Mouse (Mus musculus): ENCODE measurements around the gene Mri1. TPM values are rescaled to one million over a fixed set of nuclear protein-coding genes. Genes with fewer than 3 reads are reported as not detected.
"Not testable (repeated sequence)": the region's sequence is repeated elsewhere in the genome, so short reads cannot be mapped to it uniquely, and the experiment has no call there.

Mri1 gene
- 46.4 and 47.9 TPM in 2 replicates for polyA plus RNA-seq (2015; fragmentation: Nextera tagmentation; extraction: Ambion mirVana)

DNA sequence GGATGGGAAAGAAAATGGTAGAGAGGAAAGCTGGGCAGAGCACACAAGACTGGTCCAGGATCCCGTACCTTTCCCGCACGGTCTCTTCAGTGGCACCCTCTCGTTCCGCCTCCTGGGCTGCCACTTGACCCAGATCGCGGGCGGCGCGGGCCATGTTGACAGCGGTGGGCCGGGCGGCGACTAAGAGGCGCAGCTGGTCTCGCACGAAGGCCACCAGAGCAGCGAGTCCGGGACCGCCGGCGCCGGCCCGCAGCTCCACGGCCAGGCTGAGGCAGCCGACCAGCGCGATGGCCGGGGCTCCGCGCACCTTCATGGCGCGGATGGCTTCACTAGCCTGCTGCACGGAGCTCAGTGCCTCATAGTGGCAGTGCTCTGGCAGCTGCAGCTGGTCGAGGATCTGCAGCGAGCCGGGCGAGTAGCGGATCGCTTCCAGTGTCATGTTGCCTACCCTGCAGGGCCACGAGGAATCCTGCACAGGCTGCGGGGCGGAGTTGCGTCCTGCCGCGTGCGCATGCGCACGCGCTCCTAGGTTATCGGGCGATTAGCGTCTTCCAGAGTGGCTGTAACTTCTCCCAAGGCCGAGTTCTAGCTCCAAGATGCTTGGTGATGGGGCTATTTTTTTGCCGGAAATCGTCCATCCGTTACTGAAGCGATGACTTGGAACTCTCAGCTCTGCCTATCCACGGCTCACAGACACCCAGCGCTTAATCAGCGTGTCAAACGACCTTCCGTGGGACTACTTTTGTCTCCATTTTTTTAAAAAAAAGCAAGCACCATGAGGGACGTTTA, at the start of gene Mri1:
Mri1 (minus strand) TSS at position 505 of the 789 bp plus-strand sequence.
- peak within 1 kb of the TSS; percentile 67 for H3K4me3 ChIP-seq (ENCODE audit: low read length)
- peak within 1 kb of the TSS; percentile 91 for H3K4me2 ChIP-seq (ENCODE audit: low read length)
- WGBS, result under 1% methylated on average over 37 of the region's 64 CpGs
- H3K9me3 ChIP-seq (ENCODE audit: control insufficient read depth, low read length), result no peaks in the 10 kb centered on the region
- H3K4me1 ChIP-seq (ENCODE audit: control insufficient read depth, insufficient read depth, low read depth, low read length), result peaks cover 15% of the 10 kb centered on the region
- H3K36me3 ChIP-seq (ENCODE audit: control insufficient read depth, insufficient read depth, low read length), result peaks cover 38% of the 10 kb centered on the region
- H3K9ac ChIP-seq (ENCODE audit: low read depth, low read length), result peak within 1 kb of the TSS; percentile 78
- ATAC-seq, result peak; percentile 87
- H3K27ac ChIP-seq (ENCODE audit: low read depth, low read length), result peak within 1 kb of the TSS; percentile 90
- no peaks in the 10 kb centered on the region for H3K27me3 ChIP-seq (replicated peaks; ENCODE audit: control insufficient read depth, insufficient read depth, low read length)

DNA sequence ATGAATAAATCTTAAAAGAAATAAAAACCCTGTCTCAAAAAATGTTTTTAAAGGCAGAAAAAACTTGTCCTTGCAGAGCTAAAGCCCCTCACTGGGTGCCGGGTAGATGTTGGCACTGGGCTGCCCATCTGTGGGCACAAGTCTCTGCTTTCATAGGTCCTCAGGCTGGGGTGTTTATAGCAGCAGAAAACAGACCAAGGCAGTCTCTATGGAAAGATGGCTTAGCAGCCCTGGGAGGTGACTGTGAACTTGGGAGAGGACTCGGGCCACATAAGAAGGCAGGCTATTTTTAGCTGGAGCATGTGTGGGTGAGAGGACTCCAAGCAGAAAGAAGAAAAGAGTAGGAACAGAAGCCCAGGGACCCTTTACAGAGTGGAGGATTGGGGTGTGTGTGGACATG, 46.8 kb upstream of the Mri1 start:
- H3K36me3 ChIP-seq (ENCODE audit: control insufficient read depth, insufficient read depth, low read length), result no peaks in the 10 kb centered on the region
- ATAC-seq, result no peak
- no peak overlapping the region for H3K9ac ChIP-seq (ENCODE audit: low read depth, low read length)
- no peaks in the 10 kb centered on the region for H3K4me1 ChIP-seq (ENCODE audit: control insufficient read depth, insufficient read depth, low read depth, low read length)
- H3K27me3 ChIP-seq (replicated peaks; ENCODE audit: control insufficient read depth, insufficient read depth, low read length), result no peaks in the 10 kb centered on the region
- no peak overlapping the region for H3K4me2 ChIP-seq (ENCODE audit: low read length)
- 80% methylated on average over 2 of the region's 2 CpGs for WGBS
- no peaks in the 10 kb centered on the region; the same call in 1 of the 2 replicates for H3K9me3 ChIP-seq (ENCODE audit: control insufficient read depth, low read length)
- no peak overlapping the region for H3K27ac ChIP-seq (ENCODE audit: low read depth, low read length)
- no peak overlapping the region for H3K4me3 ChIP-seq (ENCODE audit: low read length)

DNA sequence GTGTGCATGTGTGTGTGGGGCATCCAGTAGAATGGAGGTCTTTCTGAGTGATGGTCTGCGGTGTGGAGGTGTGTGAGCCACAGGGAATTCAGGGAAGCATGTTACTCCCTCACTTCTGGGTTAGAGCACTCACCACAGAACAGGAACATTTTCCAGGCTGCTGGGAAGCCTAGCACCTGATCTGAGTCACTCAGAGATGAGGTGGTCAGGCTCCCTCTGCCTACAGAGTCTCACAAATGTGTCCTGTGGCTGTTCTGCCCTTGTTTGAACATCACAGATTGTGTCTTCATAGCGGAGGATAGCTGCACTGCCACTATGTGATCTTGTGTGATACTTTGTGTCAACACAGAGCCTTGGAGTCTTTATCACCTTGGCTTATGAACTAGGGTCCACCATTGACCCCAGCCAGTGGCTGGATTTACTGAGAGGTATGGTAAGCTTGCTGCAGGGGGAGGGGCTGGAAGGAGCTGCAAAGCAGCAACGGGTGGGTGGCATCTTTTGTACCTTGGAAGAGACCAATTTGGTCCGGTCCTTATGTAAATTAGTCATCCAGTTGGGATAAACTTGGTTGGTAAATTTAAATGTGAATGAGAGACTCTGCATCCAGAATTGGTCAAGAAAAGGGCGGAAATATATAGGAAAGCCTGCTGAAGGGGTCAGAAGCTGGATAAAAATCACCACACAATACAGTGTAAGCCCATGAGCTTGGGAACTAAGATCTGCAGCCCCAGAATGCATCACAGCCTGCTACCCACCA, 40.1 kb upstream of the Mri1 start:
- no peaks in the 10 kb centered on the region for H3K27me3 ChIP-seq (replicated peaks; ENCODE audit: control insufficient read depth, insufficient read depth, low read length)
- no peaks in the 10 kb centered on the region; the same call in 1 of the 2 replicates for H3K9me3 ChIP-seq (ENCODE audit: control insufficient read depth, low read length)
- ATAC-seq, result no peak
- no peak overlapping the region for H3K4me2 ChIP-seq (ENCODE audit: low read length)
- no peak overlapping the region for H3K4me3 ChIP-seq (ENCODE audit: low read length)
- no peak overlapping the region for H3K9ac ChIP-seq (ENCODE audit: low read depth, low read length)
- H3K4me1 ChIP-seq (ENCODE audit: control insufficient read depth, insufficient read depth, low read depth, low read length), result no peaks in the 10 kb centered on the region
- 60% methylated on average over 5 of the region's 5 CpGs for WGBS
- H3K27ac ChIP-seq (ENCODE audit: low read depth, low read length), result no peak overlapping the region
- no peaks in the 10 kb centered on the region for H3K36me3 ChIP-seq (ENCODE audit: control insufficient read depth, insufficient read depth, low read length)

DNA sequence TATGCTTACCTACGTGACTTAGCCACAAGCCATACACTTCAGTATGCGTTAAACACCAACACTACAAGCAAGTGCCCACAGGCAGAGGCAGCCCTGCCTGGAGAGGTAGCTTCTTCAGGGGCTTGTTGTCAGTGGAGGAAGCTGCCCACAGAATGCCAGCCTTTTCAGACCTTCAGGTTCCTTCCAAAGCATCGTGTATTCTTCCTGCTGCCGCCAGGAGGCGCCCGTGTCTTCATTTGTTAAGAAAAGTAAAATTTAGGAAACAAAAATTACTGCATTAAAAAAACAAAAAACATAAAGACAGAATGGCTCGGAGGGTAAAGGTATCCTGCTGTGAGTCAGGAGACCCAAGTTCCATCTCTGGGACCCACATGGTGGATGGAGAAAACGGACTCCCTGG, 34.6 kb upstream of the Mri1 start:
- Histone ChIP-seq H3K27ac (ENCODE audit: low read depth, low read length) (no peak overlapping the region), H3K4me2 (ENCODE audit: low read length) (no peak overlapping the region), H3K36me3 (ENCODE audit: control insufficient read depth, insufficient read depth, low read length) (no peaks in the 10 kb centered on the region), H3K4me3 (ENCODE audit: low read length) (no peak overlapping the region), H3K27me3 (replicated peaks; ENCODE audit: control insufficient read depth, insufficient read depth, low read length) (no peaks in the 10 kb centered on the region), H3K9me3 (ENCODE audit: control insufficient read depth, low read length) (no peaks in the 10 kb centered on the region), H3K9ac (ENCODE audit: low read depth, low read length) (no peak overlapping the region), H3K4me1 (ENCODE audit: control insufficient read depth, insufficient read depth, low read depth, low read length) (no peaks in the 10 kb centered on the region)
- ATAC-seq, result no peak
- 22% methylated on average over 8 of the region's 8 CpGs for WGBS

DNA sequence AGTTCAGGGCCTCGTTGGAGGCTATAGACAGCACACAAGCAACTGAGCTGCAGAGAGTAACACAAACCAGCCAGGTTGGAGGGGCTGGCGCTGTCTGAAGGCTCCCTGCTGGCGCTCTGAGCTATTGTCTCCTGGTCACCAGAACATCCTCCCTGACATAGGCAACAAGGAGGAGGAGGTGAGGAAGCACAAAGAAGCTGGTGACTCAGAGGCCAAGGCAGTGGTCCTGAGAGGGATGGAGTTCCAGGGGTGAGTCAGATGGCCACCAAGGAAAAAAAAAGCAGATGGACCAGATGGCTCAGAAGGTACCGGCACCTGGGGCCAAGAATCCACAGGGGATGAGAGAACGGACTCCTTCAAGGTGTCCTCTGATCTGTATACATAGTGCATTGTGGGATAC, 34.0 kb upstream of the Mri1 start:
- WGBS, result 54% methylated on average over 5 of the region's 5 CpGs
- H3K27me3 ChIP-seq (replicated peaks; ENCODE audit: control insufficient read depth, insufficient read depth, low read length), result no peaks in the 10 kb centered on the region
- no peak overlapping the region for H3K27ac ChIP-seq (ENCODE audit: low read depth, low read length)
- H3K9ac ChIP-seq (ENCODE audit: low read depth, low read length), result no peak overlapping the region
- no peaks in the 10 kb centered on the region for H3K9me3 ChIP-seq (ENCODE audit: control insufficient read depth, low read length)
- no peak overlapping the region for H3K4me2 ChIP-seq (ENCODE audit: low read length)
- H3K4me3 ChIP-seq (ENCODE audit: low read length), result no peak overlapping the region
- H3K4me1 ChIP-seq (ENCODE audit: control insufficient read depth, insufficient read depth, low read depth, low read length), result no peaks in the 10 kb centered on the region
- H3K36me3 ChIP-seq (ENCODE audit: control insufficient read depth, insufficient read depth, low read length), result no peaks in the 10 kb centered on the region
- no peak for ATAC-seq

DNA sequence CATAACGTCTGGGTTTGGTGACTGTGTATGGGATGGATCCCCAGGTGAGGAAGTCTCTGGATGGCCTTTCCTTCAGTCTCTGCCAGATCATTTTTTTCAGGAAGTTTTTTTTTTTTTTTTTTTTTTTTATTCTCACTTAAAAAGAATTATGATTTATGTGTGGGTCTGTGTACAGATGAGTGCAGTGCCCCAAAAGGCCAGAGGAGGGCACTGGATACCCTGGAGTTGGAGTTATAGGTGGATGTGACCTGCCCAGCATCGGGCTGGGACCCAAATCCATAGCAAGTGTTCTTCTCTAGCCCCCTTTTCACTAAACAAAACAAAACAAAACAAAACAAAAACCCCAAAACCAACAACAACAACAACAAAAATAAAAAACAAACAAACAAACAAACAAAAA, 31.8 kb upstream of the Mri1 start:
- Histone ChIP-seq H3K27ac (ENCODE audit: low read depth, low read length) (no peak overlapping the region), H3K27me3 (replicated peaks; ENCODE audit: control insufficient read depth, insufficient read depth, low read length) (no peaks in the 10 kb centered on the region), H3K36me3 (ENCODE audit: control insufficient read depth, insufficient read depth, low read length) (no peaks in the 10 kb centered on the region), H3K4me2 (ENCODE audit: low read length) (no peak overlapping the region), H3K4me1 (ENCODE audit: control insufficient read depth, insufficient read depth, low read depth, low read length) (no peaks in the 10 kb centered on the region), H3K4me3 (ENCODE audit: low read length) (no peak overlapping the region), H3K9me3 (ENCODE audit: control insufficient read depth, low read length) (no peaks in the 10 kb centered on the region), H3K9ac (ENCODE audit: low read depth, low read length) (no peak overlapping the region)
- 58% methylated on average over 2 of the region's 2 CpGs for WGBS
- no peak for ATAC-seq

DNA sequence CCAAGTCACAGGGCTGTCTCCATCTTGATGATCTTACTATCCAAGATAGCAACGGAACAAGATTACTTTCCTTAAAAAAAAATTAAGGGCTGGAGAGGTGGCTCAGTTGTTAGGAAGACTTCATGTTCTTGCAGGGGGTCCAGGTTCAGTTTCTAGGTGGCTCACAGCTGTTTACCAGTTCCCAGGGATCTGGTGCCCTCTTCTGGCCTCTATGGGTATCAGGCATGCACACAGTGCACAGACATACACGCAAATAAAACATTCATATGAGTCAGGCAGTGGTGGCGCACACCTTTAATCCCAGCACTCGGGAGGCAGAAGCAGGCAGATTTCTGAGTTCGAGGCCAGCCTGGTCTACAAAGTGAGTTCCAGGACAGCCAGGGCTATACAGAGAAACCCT, 28.5 kb upstream of the Mri1 start:
- not testable (repeated sequence) for H3K27ac ChIP-seq (ENCODE audit: low read depth, low read length); H3K36me3 ChIP-seq (ENCODE audit: control insufficient read depth, insufficient read depth, low read length); H3K4me3 ChIP-seq (ENCODE audit: low read length); H3K27me3 ChIP-seq (replicated peaks; ENCODE audit: control insufficient read depth, insufficient read depth, low read length); H3K4me1 ChIP-seq (ENCODE audit: control insufficient read depth, insufficient read depth, low read depth, low read length); H3K9ac ChIP-seq (ENCODE audit: low read depth, low read length); ATAC-seq; H3K4me2 ChIP-seq (ENCODE audit: low read length); H3K9me3 ChIP-seq (ENCODE audit: control insufficient read depth, low read length)
- WGBS, result 60% methylated on average over 5 of the region's 5 CpGs

DNA sequence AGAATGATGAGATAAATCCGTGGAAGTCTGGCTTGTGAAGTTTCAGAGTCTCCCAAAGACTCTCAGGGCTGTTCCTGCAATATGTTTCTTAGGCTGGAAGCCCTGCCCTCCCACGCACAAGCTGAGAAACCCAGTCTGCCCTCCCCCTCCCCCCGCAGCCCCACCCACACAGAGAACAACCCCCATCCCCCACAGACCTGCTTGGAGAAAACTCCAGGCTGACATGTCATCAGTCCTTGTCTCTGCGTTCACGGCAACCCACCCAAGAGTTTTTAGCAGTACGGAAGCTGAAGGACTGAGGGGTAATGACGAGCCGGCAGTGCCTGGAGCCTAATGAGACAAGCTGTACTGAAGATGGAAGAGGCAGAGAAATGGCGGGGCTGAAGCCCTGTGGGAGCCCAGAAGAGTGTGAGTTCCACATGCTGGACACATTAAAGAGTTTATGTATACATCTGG, 27.5 kb upstream of the Mri1 start:
- Histone ChIP-seq H3K27me3 (replicated peaks; ENCODE audit: control insufficient read depth, insufficient read depth, low read length) (no peaks in the 10 kb centered on the region), H3K9me3 (ENCODE audit: control insufficient read depth, low read length) (no peaks in the 10 kb centered on the region), H3K4me3 (ENCODE audit: low read length) (no peak overlapping the region), H3K4me2 (ENCODE audit: low read length) (no peak overlapping the region), H3K27ac (ENCODE audit: low read depth, low read length) (no peak overlapping the region), H3K4me1 (ENCODE audit: control insufficient read depth, insufficient read depth, low read depth, low read length) (no peaks in the 10 kb centered on the region), H3K9ac (ENCODE audit: low read depth, low read length) (no peak overlapping the region), H3K36me3 (ENCODE audit: control insufficient read depth, insufficient read depth, low read length) (no peaks in the 10 kb centered on the region)
- 31% methylated on average over 9 of the region's 9 CpGs for WGBS
- ATAC-seq, result no peak

DNA sequence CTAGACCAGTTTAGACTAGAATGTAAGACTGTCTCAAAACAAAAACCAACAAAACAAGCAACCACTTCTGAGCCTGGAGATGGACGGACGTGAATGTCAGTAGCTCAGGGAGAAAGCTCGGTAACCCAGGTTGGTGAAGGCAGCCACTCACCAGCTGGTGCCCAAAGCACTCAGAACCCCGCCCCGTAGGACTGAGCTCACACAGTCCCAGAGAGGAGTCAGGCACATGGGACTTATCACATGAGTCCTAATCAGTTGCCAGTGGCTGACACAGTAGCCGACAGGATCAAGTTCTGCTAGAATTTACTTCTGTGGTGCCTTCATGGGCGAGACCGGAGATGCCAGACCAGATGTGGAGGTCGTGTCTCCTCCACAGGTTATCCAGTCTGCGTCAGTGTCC, 23.7 kb upstream of the Mri1 start:
- Histone ChIP-seq H3K4me2 (ENCODE audit: low read length) (no peak overlapping the region), H3K27me3 (replicated peaks; ENCODE audit: control insufficient read depth, insufficient read depth, low read length) (no peaks in the 10 kb centered on the region), H3K9ac (ENCODE audit: low read depth, low read length) (no peak overlapping the region), H3K4me3 (ENCODE audit: low read length) (no peak overlapping the region), H3K36me3 (ENCODE audit: control insufficient read depth, insufficient read depth, low read length) (no peaks in the 10 kb centered on the region), H3K4me1 (ENCODE audit: control insufficient read depth, insufficient read depth, low read depth, low read length) (no peaks in the 10 kb centered on the region), H3K9me3 (ENCODE audit: control insufficient read depth, low read length) (no peaks in the 10 kb centered on the region), H3K27ac (ENCODE audit: low read depth, low read length) (no peak overlapping the region)
- 80% methylated on average over 10 of the region's 10 CpGs for WGBS
- no peak for ATAC-seq
